In the genomic region with DNA sequence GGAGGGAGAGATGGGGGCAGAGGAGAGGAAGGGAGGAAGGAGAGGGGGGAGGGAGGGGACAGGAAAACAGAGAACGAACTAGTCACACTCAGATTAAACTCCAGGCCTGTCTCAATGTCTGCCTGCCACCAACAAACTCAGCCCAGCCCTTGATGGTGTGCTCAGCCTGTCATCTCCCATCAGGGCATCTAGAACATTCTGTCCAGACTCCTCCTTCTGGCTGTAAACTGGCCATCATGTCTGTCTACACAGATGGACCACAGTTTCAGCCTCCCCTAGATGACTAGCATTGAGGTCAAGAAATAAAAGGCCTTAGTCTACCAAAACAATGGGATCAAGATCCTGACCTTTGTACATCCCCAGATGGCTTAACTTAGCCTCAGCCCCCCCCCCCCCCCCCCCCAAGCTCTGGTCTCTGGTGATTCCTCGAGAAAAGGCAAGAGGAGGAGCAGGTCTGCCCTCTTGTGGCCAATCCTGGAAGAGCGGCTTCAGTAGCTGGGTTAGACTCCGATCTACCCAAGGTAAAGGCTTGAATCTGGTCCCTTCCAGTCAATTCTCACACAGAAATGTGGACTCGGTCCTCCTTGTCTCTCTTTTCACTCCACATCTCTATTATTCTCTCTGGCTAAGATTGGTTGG, we compare ENCODE assay signal across 9 mouse cellular contexts. TPM values are rescaled to one million over a fixed set of nuclear protein-coding genes. Genes with fewer than 3 reads are reported as not detected.
DNase-seq lines count a peak whose midpoint lies in the region; ATAC-seq and TF ChIP-seq lines count a peak whose summit lies in the region.
"Had no signal": no experiment of that assay in that cellular context is flagged by ENCODE, and none has a peak within 500 bp of the region (broad histone marks: within the 10 kb centered on the region; RNA-seq: fewer than 3 reads in every experiment).

No protein-coding gene starts in this region.

- peaks cover 4% of the 10 kb centered on the region; the same call in 1 of the 2 replicates for H3K4me1 ChIP-seq in forebrain, embryonic 15.5 days
- no peaks in the 10 kb centered on the region for H3K4me1 ChIP-seq in hindbrain, embryonic 15.5 days (replicated peaks)
- no peaks in the 10 kb centered on the region for H3K4me1 ChIP-seq in midbrain, embryonic 13.5 days (replicated peaks)
- H3K4me1 ChIP-seq in spleen, adult 2 months (ENCODE audit: control insufficient read depth, insufficient read depth, insufficient read length), result no peaks in the 10 kb centered on the region; the same call in 1 of the 2 replicates

- H3K9me3 ChIP-seq in forebrain, embryonic 15.5 days, result no peaks in the 10 kb centered on the region
- no peaks in the 10 kb centered on the region for H3K9me3 ChIP-seq in hindbrain, embryonic 15.5 days
- no peaks in the 10 kb centered on the region for H3K9me3 ChIP-seq in midbrain, embryonic 13.5 days

- no peak overlapping the region for H3K27ac ChIP-seq in forebrain, embryonic 15.5 days (replicated peaks)
- no peak overlapping the region for H3K27ac ChIP-seq in hindbrain, embryonic 15.5 days (replicated peaks)
- H3K27ac ChIP-seq in midbrain, embryonic 13.5 days, result no peak overlapping the region
- no peak overlapping the region for H3K27ac ChIP-seq in spleen, adult 2 months (ENCODE audit: insufficient read depth, low read length)
- H3K27ac ChIP-seq: macrophage had no signal

- no peaks in the 10 kb centered on the region for H3K36me3 ChIP-seq in forebrain, embryonic 15.5 days
- H3K36me3 ChIP-seq in hindbrain, embryonic 15.5 days, result no peaks in the 10 kb centered on the region
- H3K36me3 ChIP-seq in midbrain, embryonic 13.5 days, result peaks cover 6% of the 10 kb centered on the region
- peaks cover 6% of the 10 kb centered on the region for H3K36me3 ChIP-seq in spleen, adult 2 months (ENCODE audit: control insufficient read depth, insufficient read depth, low read length)

- peak; percentile 77; the same call in 1 of the 2 replicates for TF ChIP-seq CTCF in spleen, adult 2 months (IDR thresholded peaks at IDR 0.05; ENCODE audit: extremely low read depth, insufficient read depth, insufficient read length, insufficient replicate concordance)

- peak; percentile 85 to 88 for DNase-seq in frontal cortex, postnatal 25 days (ENCODE audit: low spot score in 2 of 2)
- DNase-seq in left cerebral cortex, adult 11 months (ENCODE audit: low spot score), result peak; percentile 77
- peak; percentile 56 to 81 for DNase-seq in spleen, adult 2 months (ENCODE audit: low read depth in 1 of 2, low spot score in 2 of 2)

- no peak overlapping the region for H3K9ac ChIP-seq in forebrain, embryonic 15.5 days (replicated peaks)
- no peak overlapping the region for H3K9ac ChIP-seq in hindbrain, embryonic 15.5 days
- H3K9ac ChIP-seq in midbrain, embryonic 13.5 days (replicated peaks), result no peak overlapping the region

- H3K4me2 ChIP-seq in forebrain, embryonic 15.5 days (replicated peaks), result no peak overlapping the region
- H3K4me2 ChIP-seq in hindbrain, embryonic 15.5 days, result no peak overlapping the region
- no peak overlapping the region for H3K4me2 ChIP-seq in midbrain, embryonic 13.5 days (replicated peaks)

- ATAC-seq in frontal cortex, adult (ENCODE audit: low TSS enrichment), result no peak
- 0 out of 2 replicates have a peak, but pooled peaks have one; percentile 47 for ATAC-seq in cerebellum, adult (ENCODE audit: insufficient number of reproducible peaks, low FRiP score, low TSS enrichment)
- peak; percentile 42; the same call in 1 of the 2 replicates for ATAC-seq in forebrain, embryonic 15.5 days (replicated peaks)
- ATAC-seq in hindbrain, embryonic 15.5 days (ENCODE audit: low FRiP score, low read depth), result 0 out of 2 replicates have a peak, but pooled peaks have one; percentile 13
- peak; percentile 59 for ATAC-seq in midbrain, embryonic 13.5 days

- no peaks in the 10 kb centered on the region for H3K27me3 ChIP-seq in forebrain, embryonic 15.5 days
- no peaks in the 10 kb centered on the region for H3K27me3 ChIP-seq in hindbrain, embryonic 15.5 days
- no peaks in the 10 kb centered on the region for H3K27me3 ChIP-seq in midbrain, embryonic 13.5 days
- no peaks in the 10 kb centered on the region for H3K27me3 ChIP-seq in spleen, adult 2 months (ENCODE audit: control insufficient read depth, insufficient read depth, low read length)

- WGBS in forebrain, embryonic 15.5 days, result 18% methylated on average over 5 of the region's 5 CpGs
- 16% methylated on average over 5 of the region's 5 CpGs for whole genome bisulfite sequencing in hindbrain, embryonic 15.5 days
- 10% methylated on average over 5 of the region's 5 CpGs for WGBS in midbrain, embryonic 13.5 days
- 8% methylated on average over 5 of the region's 5 CpGs for WGBS in spleen, adult 2 months

- no peak for TF ChIP-seq POLR2A in spleen, adult 2 months (IDR thresholded peaks at IDR 0.05; ENCODE audit: low read depth, low read length)

- no peak overlapping the region for H3K4me3 ChIP-seq in forebrain, embryonic 15.5 days
- H3K4me3 ChIP-seq in hindbrain, embryonic 15.5 days, result no peak overlapping the region
- no peak overlapping the region for H3K4me3 ChIP-seq in midbrain, embryonic 13.5 days (replicated peaks)
- H3K4me3 ChIP-seq in spleen, adult 2 months (ENCODE audit: extremely low read depth, insufficient read depth, insufficient read length), result no peak overlapping the region

RNA-seq across cellular contexts. Expression of a gene that starts 7.5 kb away (rescaled TPM):
- 195 and 196 TPM in 2 replicates for polyA plus RNA-seq in forebrain, embryonic 15.5 days (2015; fragmentation: Nextera tagmentation; extraction: Ambion mirVana)
- 302 and 308 TPM in 2 replicates for polyA plus RNA-seq in hindbrain, embryonic 15.5 days (2015; fragmentation: Nextera tagmentation; extraction: Ambion mirVana)
- polyA plus RNA-seq in midbrain, embryonic 13.5 days (2015; fragmentation: Nextera tagmentation; extraction: Ambion mirVana), result 171 and 176 TPM in 2 replicates
- polyA plus RNA-seq in spleen, adult 2 months (2012; rRNA removed), result 361 and 478 TPM in 2 replicates

RNA-seq across cellular contexts. Expression of a gene that starts 20.7 kb away (rescaled TPM):
- polyA plus RNA-seq in forebrain, embryonic 15.5 days (2015; fragmentation: Nextera tagmentation; extraction: Ambion mirVana), result 0.22 and 1.3 TPM in 2 replicates
- polyA plus RNA-seq in hindbrain, embryonic 15.5 days (2015; fragmentation: Nextera tagmentation; extraction: Ambion mirVana), result 5.2 and 5.4 TPM in 2 replicates
- polyA plus RNA-seq in midbrain, embryonic 13.5 days (2015; fragmentation: Nextera tagmentation; extraction: Ambion mirVana), result 5.7 and 6.4 TPM in 2 replicates
- not detected in 2 replicates for polyA plus RNA-seq in spleen, adult 2 months (2012; rRNA removed)
- polyA plus RNA-seq: macrophage had no signal

RNA-seq across cellular contexts. Expression of a gene that starts 40.7 kb away (rescaled TPM):
- polyA plus RNA-seq in forebrain, embryonic 15.5 days (2015; fragmentation: Nextera tagmentation; extraction: Ambion mirVana), result 181 and 191 TPM in 2 replicates
- polyA plus RNA-seq in hindbrain, embryonic 15.5 days (2015; fragmentation: Nextera tagmentation; extraction: Ambion mirVana), result 487 and 576 TPM in 2 replicates
- 189 and 195 TPM in 2 replicates for polyA plus RNA-seq in midbrain, embryonic 13.5 days (2015; fragmentation: Nextera tagmentation; extraction: Ambion mirVana)
- 11.2 and 16.0 TPM in 2 replicates for polyA plus RNA-seq in spleen, adult 2 months (2012; rRNA removed)

Comparison
In these comparisons a context has a peak if more than half of its experiments do, and no peak if none do; other contexts are left out.
1. RNA of a gene that starts 40.7 kb away (polyA plus RNA-seq): 487 to 576 TPM in hindbrain, embryonic 15.5 days, 189 to 195 TPM in midbrain, embryonic 13.5 days and 181 to 191 TPM in forebrain, embryonic 15.5 days; 11.2 to 16.0 TPM in spleen, adult 2 months; every median in the first group is over 10 times any median in the second.
2. Peak in every context shown above with its lines, with median percentiles within 50 percentile points of each other: DNase-seq.